Mouse (Mus musculus) CH12.LX (cell line): ENCODE data around the gene Ldlrad3. TPM values are rescaled to one million over a fixed set of nuclear protein-coding genes. Genes with fewer than 3 reads are reported as not detected.

Source experiments
- DNase-seq: peaks from one replicate; pipeline ENCODE4 v3.0.0-alpha.2; 2013; ENCODE audit errors: extremely low read depth
- H3K27ac ChIP-seq: 2 replicates; pipeline ENCODE4 v1.5.1; 2012; ENCODE audit warnings: low read depth, mild to moderate bottlenecking, control low read depth, moderate library complexity; ENCODE audit not compliant: insufficient read depth
- H3K27me3 ChIP-seq: replicated peaks from 2 replicates; pipeline ENCODE3; 2012; ENCODE audit warnings: inconsistent platforms
- H3K36me3 ChIP-seq, 2 experiments: replicated peaks in 1 of 2; 2 replicates each; pipeline versions ENCODE3 to v1.6.1; 2012; ENCODE audit warnings: inconsistent platforms in 1 of 2, low read length in 1 of 2, mild to moderate bottlenecking in 1 of 2, mixed read lengths in 1 of 2, moderate library complexity in 1 of 2; ENCODE audit not compliant: control insufficient read depth in 1 of 2, insufficient read depth in 1 of 2
- H3K4me1 ChIP-seq, 2 experiments: 2 replicates each; pipeline ENCODE4 v1.6.1; 2012; ENCODE audit warnings: inconsistent platforms in 1 of 2, moderate library complexity in 1 of 2; ENCODE audit not compliant: insufficient read depth in 2 of 2, control insufficient read depth in 1 of 2
- H3K4me2 ChIP-seq: 2 replicates; pipeline ENCODE4 v1.6.1; 2012; ENCODE audit warnings: low read depth, mild to moderate bottlenecking, control low read depth; ENCODE audit not compliant: poor library complexity, insufficient read depth, severe bottlenecking
- H3K4me3 ChIP-seq, 3 experiments: fragments of 150-350 bp in 1 of 3; sonication (generic) in 1 of 3; replicated peaks in 1 of 3; 2 replicates each; pipeline versions ENCODE3 to v1.5.1; 2011 to 2012; ENCODE audit warnings: low read depth in 2 of 3, low read length in 2 of 3, mild to moderate bottlenecking in 2 of 3, moderate library complexity in 2 of 3, control low read depth in 1 of 3, improper control_type of control experiment in 1 of 3, inconsistent platforms in 1 of 3, mixed read lengths in 1 of 3; ENCODE audit not compliant: poor library complexity in 1 of 3
- H3K79me2 ChIP-seq: replicated peaks from 2 replicates; pipeline ENCODE4 v1.6.1; 2012; ENCODE audit warnings: mild to moderate bottlenecking, moderate library complexity; ENCODE audit not compliant: control insufficient read depth, poor library complexity, insufficient read depth, severe bottlenecking; ENCODE audit errors: extremely low read depth
- H3K9ac ChIP-seq: 2 replicates; pipeline ENCODE4 v1.6.1; 2012; ENCODE audit warnings: low read depth, mild to moderate bottlenecking, control low read depth, moderate library complexity; ENCODE audit not compliant: insufficient read depth
- H3K9me3 ChIP-seq: replicated peaks from 2 replicates; pipeline ENCODE3; 2012; ENCODE audit warnings: low read length, inconsistent platforms, mixed read lengths
- CHD1 ChIP-seq: IDR thresholded peaks from 2 replicates; pipeline ENCODE4 v1.6.1; 2012; ENCODE audit warnings: low read depth, low read length, improper control_type of control experiment, inconsistent platforms
- CTCF ChIP-seq, 2 experiments: IDR thresholded peaks in 1 of 2; conservative IDR thresholded peaks in 1 of 2; 2 replicates each; pipeline ENCODE4 v1.5.1; 2011 to 2012; ENCODE audit warnings: low read depth in 2 of 2, low read length in 2 of 2, improper control_type of control experiment in 1 of 2, inconsistent platforms in 1 of 2, mild to moderate bottlenecking in 1 of 2, moderate library complexity in 1 of 2
- EP300 ChIP-seq: IDR thresholded peaks from 2 replicates; pipeline ENCODE4 v1.6.1; 2011; ENCODE audit warnings: low read length, improper control_type of control experiment
- ETS1 ChIP-seq: conservative IDR thresholded peaks from 2 replicates; pipeline ENCODE4 v1.6.1; 2012; ENCODE audit warnings: low read depth, mild to moderate bottlenecking, inconsistent platforms, low read length, improper control_type of control experiment, moderate library complexity
- IRF4 ChIP-seq: IDR thresholded peaks from 2 replicates; pipeline ENCODE4 v1.6.1; 2014; ENCODE audit warnings: low read depth, mild to moderate bottlenecking, inconsistent platforms, low read length, improper control_type of control experiment
- JUND ChIP-seq: conservative IDR thresholded peaks from 2 replicates; pipeline ENCODE4 v1.6.1; 2011; ENCODE audit warnings: low read depth, low read length, improper control_type of control experiment
- MAFK ChIP-seq: IDR thresholded peaks from 2 replicates; pipeline ENCODE4 v1.6.1; 2011; ENCODE audit warnings: low read length, improper control_type of control experiment; ENCODE audit not compliant: insufficient replicate concordance
- NELFE ChIP-seq: IDR thresholded peaks from 2 replicates; pipeline ENCODE4 v1.6.1; 2011; ENCODE audit warnings: low read depth, low read length, improper control_type of control experiment
- NRF1 ChIP-seq: IDR thresholded peaks from 2 replicates; pipeline ENCODE4 v1.6.1; 2014; ENCODE audit warnings: low read depth, mild to moderate bottlenecking, inconsistent platforms, low read length, improper control_type of control experiment, moderate library complexity
- POLR2AphosphoS2 ChIP-seq: IDR thresholded peaks from 2 replicates; pipeline ENCODE4 v1.6.1; 2011; ENCODE audit warnings: low read depth, low read length, improper control_type of control experiment
- SIN3A ChIP-seq: IDR thresholded peaks from 2 replicates; pipeline ENCODE4 v1.6.1; 2012; ENCODE audit warnings: low read length, improper control_type of control experiment, inconsistent platforms
- SMC3 ChIP-seq: IDR thresholded peaks from 2 replicates; pipeline ENCODE4 v1.6.1; 2011; ENCODE audit warnings: low read depth, low read length, improper control_type of control experiment
- TBP ChIP-seq: conservative IDR thresholded peaks from 2 replicates; pipeline ENCODE4 v1.6.1; 2011; ENCODE audit warnings: low read depth, low read length, improper control_type of control experiment
- TCF12 ChIP-seq: IDR thresholded peaks from 2 replicates; pipeline ENCODE4 v1.6.1; 2014; ENCODE audit warnings: low read depth, mild to moderate bottlenecking, inconsistent platforms, low read length, improper control_type of control experiment
- USF1 ChIP-seq: IDR thresholded peaks from 2 replicates; pipeline ENCODE4 v1.6.1; 2014; ENCODE audit warnings: low read depth, mild to moderate bottlenecking, inconsistent platforms, low read length, improper control_type of control experiment
- ZC3H11A ChIP-seq: IDR thresholded peaks from 2 replicates; pipeline ENCODE4 v1.6.1; 2012; ENCODE audit warnings: low read depth, mild to moderate bottlenecking, inconsistent platforms, low read length, improper control_type of control experiment
- ZNF384 ChIP-seq: IDR thresholded peaks from 2 replicates; pipeline ENCODE4 v1.6.1; 2012; ENCODE audit warnings: low read depth, low read length, improper control_type of control experiment, inconsistent platforms
- dilution Hi-C: fragments of 300-500 bp; cut with MboI; formaldehyde crosslinking; loops from 2 replicates; pipeline ENCODE4 v1.14.3; 2020; ENCODE audit warnings: low sequenced_read_pairs; ENCODE audit not compliant: extremely low pct_unique_long_range_greater_than_20kb, extremely low pct_ligation_motif_present
- in situ Hi-C: fragments of 300-500 bp; cut with MboI; formaldehyde crosslinking; loops from 3 replicates; pipeline ENCODE4 v1.14.3; 2019; ENCODE audit warnings: low sequenced_read_pairs, low pct_ligation_motif_present, low pct_unique_long_range_greater_than_20kb, mixed read lengths
- polyA plus RNA-seq: library from polyadenylated mRNA; unstranded; fragments of >175 nt; gene quantifications from 2 replicates; pipeline ENCODE4 v1.2.1, GENCODE M21; 2012; ENCODE audit warnings: low read depth; ENCODE audit not compliant: insufficient read length
- total RNA-seq, 2 experiments: library from RNA; depleted of rRNA; stranded (reverse); fragments of 300-350 nt in 1 of 2; fragments of >200 nt in 1 of 2; gene quantifications; 2 replicates each; pipeline ENCODE4 v1.2.3; 2012 to 2014

Gene Ldlrad3
- total and polyA plus RNA-seq, 3 experiments, result 0.30 to 2.7 (median 2.1) TPM

DNA sequence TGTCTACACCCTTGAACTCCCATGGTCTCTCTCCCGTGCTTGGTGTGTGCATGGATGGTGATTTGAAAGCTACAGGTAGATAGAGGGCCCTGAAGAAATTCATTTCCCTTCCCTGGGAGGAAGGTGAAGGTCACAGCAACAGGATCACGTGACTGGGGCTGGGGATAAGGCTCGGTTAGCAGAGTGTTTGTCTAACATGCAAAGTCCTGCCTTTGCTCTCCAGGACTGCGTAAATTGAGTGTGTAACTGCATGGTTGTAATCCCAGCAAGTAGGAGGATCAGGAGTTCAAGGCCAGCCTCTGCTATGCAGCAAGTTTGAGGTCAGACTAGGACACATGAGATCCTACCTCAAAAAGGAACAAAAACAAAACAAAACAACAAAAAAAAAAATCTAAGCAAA lies 32.7 kb downstream of the Ldlrad3 start:
- no peak overlapping the region for H3K27ac ChIP-seq
- DNase-seq, result no peak
- no peak overlapping the region for H3K9ac ChIP-seq
- H3K4me3 ChIP-seq, result no peak overlapping the region
- no peaks in the 10 kb centered on the region for H3K36me3 ChIP-seq
- peaks cover 0 to 19% of the 10 kb centered on the region in 2 experiments; a peak in 2 of 4 replicates for H3K4me1 ChIP-seq
- H3K9me3 ChIP-seq, result no peaks in the 10 kb centered on the region
- no peak overlapping the region for H3K4me2 ChIP-seq
- dilution Hi-C loops, result no loop called here
- no peaks in the 10 kb centered on the region for H3K27me3 ChIP-seq
- TF ChIP-seq SIN3A, result no peak
- no peak for TF ChIP-seq NELFE
- no peak for TF ChIP-seq ZNF384
- no peak for TF ChIP-seq TCF12
- no peak for TF ChIP-seq NRF1
- no peak for TF ChIP-seq EP300
- TF ChIP-seq, all 38 proteins: peak for 0
- in situ Hi-C loops, result no loop called here
- H3K79me2 ChIP-seq, result no peaks in the 10 kb centered on the region

- H3K4me1 ChIP-seq, result peaks cover 0 to 23% of the 10 kb centered on the region in 2 experiments; a peak in 2 of 4 replicates
- no peak for DNase-seq
- no peak overlapping the region for H3K27ac ChIP-seq
- TF ChIP-seq USF1, result no peak
- TF ChIP-seq CHD1, result no peak
- no peak for TF ChIP-seq ETS1
- TF ChIP-seq ZC3H11A, result no peak
- no peak for TF ChIP-seq IRF4
- TF ChIP-seq NELFE, result no peak
- TF ChIP-seq POLR2AphosphoS2, result no peak
- no peak for TF ChIP-seq EP300
- no peak for TF ChIP-seq TBP
- TF ChIP-seq SMC3, result no peak
- no peak for TF ChIP-seq JUND
- no peak for TF ChIP-seq CTCF (conservative IDR thresholded peaks at IDR 0.05 in 1 of 2, IDR thresholded peaks at IDR 0.05 in 1 of 2; ENCODE audit: low read depth in 2 of 2, low read length in 2 of 2)
- no peak for TF ChIP-seq MAFK
- H3K27me3 ChIP-seq, result no peaks in the 10 kb centered on the region
- H3K4me3 ChIP-seq, result no peak overlapping the region
- no peaks in the 10 kb centered on the region for H3K36me3 ChIP-seq
- in situ Hi-C loops, result no loop called here
- H3K9ac ChIP-seq, result no peak overlapping the region
- H3K9me3 ChIP-seq, result no peaks in the 10 kb centered on the region
- H3K4me2 ChIP-seq, result no peak overlapping the region
- no peaks in the 10 kb centered on the region for H3K79me2 ChIP-seq
- dilution Hi-C loops, result no loop called here
Observed at GRCm38 (mm10) chr2:102152851-102153250, 33.3 kb downstream of the Ldlrad3 start.
